Mouse (Mus musculus) stomach, embryonic 15.5 days (tissue): ENCODE results near the gene Col5a3. TPM values are rescaled to one million over a fixed set of nuclear protein-coding genes. Genes with fewer than 3 reads are reported as not detected.

Experiments
- ATAC-seq: fragments of 200-750 bp; cut with Nextera tagmentation; 2 replicates; pipeline ENCODE4 v1.8.0; 2017; ENCODE audit warnings: low read depth, moderate number of reproducible peaks, moderate TSS enrichment; ENCODE audit not compliant: insufficient read depth, low FRiP score
- H3K27ac ChIP-seq: fragments of 300-500 bp; sonication (generic); 2 replicates; pipeline ENCODE4 v1.5.1; 2015; ENCODE audit warnings: mild to moderate bottlenecking, inconsistent platforms
- H3K27me3 ChIP-seq: fragments of 300-500 bp; sonication (generic); replicated peaks from 2 replicates; pipeline ENCODE4 v1.6.1; 2015; ENCODE audit warnings: inconsistent platforms
- H3K36me3 ChIP-seq: fragments of 300-500 bp; sonication (generic); 2 replicates; pipeline ENCODE4 v1.6.1; 2015; ENCODE audit warnings: inconsistent platforms
- H3K4me1 ChIP-seq: fragments of 300-500 bp; sonication (generic); 2 replicates; pipeline ENCODE4 v1.6.1; 2015; ENCODE audit warnings: inconsistent platforms
- H3K4me2 ChIP-seq: fragments of 300-500 bp; sonication (generic); 2 replicates; pipeline ENCODE4 v1.6.1; 2015; ENCODE audit warnings: mild to moderate bottlenecking, inconsistent platforms
- H3K4me3 ChIP-seq: fragments of 300-500 bp; sonication (generic); replicated peaks from 2 replicates; pipeline ENCODE4 v1.5.1; 2015; ENCODE audit warnings: inconsistent platforms
- H3K9ac ChIP-seq: fragments of 300-500 bp; sonication (generic); 2 replicates; pipeline ENCODE4 v1.6.1; 2015; ENCODE audit warnings: inconsistent platforms
- H3K9me3 ChIP-seq: fragments of 300-500 bp; sonication (generic); 2 replicates; pipeline ENCODE4 v1.6.1; 2016; ENCODE audit warnings: inconsistent platforms
- WGBS: fragments of 180-500 bp; shearing (Covaris S2); methylation state at CpG from one replicate; pipeline ENCODE4 v1.1.7; 2015; 5-methylcytosine and 5-hydroxymethylcytosine counted together
- polyA plus RNA-seq: library from polyadenylated mRNA; unstranded; fragments of >200 nt; fragmentation: Nextera tagmentation; extraction: Ambion mirVana; gene quantifications from 2 replicates; pipeline ENCODE4 v1.2.1, GENCODE M21; 2015

Gene Col5a3
- polyA plus RNA-seq, 1 experiment from 2014 or later = 3.5 TPM

- 65% methylated on average over 13 of the region's 13 CpGs for WGBS
- peak; percentile 58; the same call in 1 of the 2 replicates for ATAC-seq
- no peak overlapping the region for H3K9ac ChIP-seq
- H3K4me2 ChIP-seq = no peak overlapping the region
- H3K4me1 ChIP-seq = no peaks in the 10 kb centered on the region
- no peak overlapping the region for H3K27ac ChIP-seq
- H3K36me3 ChIP-seq = no peaks in the 10 kb centered on the region
- H3K9me3 ChIP-seq = no peaks in the 10 kb centered on the region
- H3K27me3 ChIP-seq = no peaks in the 10 kb centered on the region
- no peak overlapping the region for H3K4me3 ChIP-seq
These were observed 10.4 kb downstream of the Col5a3 start for GRCm38 (mm10) chr9:20804266-20805158.

DNA sequence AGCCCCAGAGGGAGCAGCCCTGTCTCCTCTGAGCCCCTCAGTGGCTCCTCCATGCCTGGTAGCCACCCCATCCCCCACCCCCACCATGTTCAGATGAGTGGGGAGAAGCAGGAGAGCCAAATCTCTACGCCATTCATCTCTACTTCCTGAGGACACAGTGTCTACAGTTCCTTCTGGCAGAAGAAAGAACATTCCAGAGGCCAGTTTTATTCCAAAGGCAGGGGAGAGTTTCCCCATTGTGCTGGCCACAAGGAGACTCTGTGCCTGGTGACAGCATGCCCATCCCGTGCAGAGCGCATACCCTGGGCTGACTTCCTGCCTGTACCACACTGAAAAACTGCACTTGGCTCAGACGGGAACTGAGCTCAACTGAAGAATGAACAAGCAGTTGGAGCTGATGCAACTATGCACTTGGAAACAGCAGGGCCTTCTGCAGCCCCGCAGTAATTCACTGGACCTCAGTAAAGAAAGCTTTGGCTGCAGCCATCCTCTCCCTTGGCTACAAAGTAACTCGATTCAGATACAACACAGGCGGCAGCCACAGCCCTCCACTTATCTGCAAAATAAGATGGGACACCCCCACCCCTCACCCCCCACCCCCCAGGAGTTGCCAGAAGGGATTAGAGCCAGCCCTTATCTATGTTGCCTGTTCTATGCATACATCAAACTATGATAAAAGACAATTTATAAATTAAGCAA, 20.6 kb downstream of the Col5a3 start:
- WGBS = 15% methylated on average over 7 of the region's 7 CpGs
- ATAC-seq = peak; percentile 53; the same call in 1 of the 2 replicates
- no peak overlapping the region for H3K9ac ChIP-seq

DNA sequence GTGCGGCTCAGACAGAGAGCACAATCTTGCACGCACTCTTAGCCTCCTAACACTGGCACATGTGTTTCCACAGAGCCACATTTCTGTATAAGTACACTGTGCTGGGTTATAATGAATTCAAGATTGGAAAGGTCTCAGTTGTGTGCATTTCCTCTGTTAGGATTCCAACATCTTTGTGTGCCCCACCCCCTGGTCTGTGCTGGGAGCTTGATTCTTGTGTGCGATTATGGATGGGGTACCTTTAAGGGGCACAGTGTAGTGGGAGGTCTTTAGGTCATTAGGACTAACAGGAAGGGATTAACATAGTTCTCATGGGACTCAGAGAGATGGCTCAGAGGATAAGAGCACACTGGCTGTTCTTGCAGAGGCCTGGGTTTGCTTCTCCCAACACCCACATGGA, 24.5 kb downstream of the Col5a3 start:
- no peak for ATAC-seq
- no peaks in the 10 kb centered on the region for H3K36me3 ChIP-seq
- no peak overlapping the region for H3K4me3 ChIP-seq
- H3K27ac ChIP-seq = no peak overlapping the region
- no peaks in the 10 kb centered on the region for H3K9me3 ChIP-seq
- peaks cover 4% of the 10 kb centered on the region; the same call in 1 of the 2 replicates for H3K4me1 ChIP-seq
- 50% methylated on average over 3 of the region's 3 CpGs for WGBS
- no peak overlapping the region for H3K9ac ChIP-seq
- H3K27me3 ChIP-seq = no peaks in the 10 kb centered on the region
- H3K4me2 ChIP-seq = no peak overlapping the region

More for the DNA sequence above, 20.6 kb downstream of the Col5a3 start:
- no peaks in the 10 kb centered on the region for H3K27me3 ChIP-seq
- no peaks in the 10 kb centered on the region for H3K9me3 ChIP-seq
- H3K4me2 ChIP-seq = no peak overlapping the region
- H3K4me3 ChIP-seq = no peak overlapping the region
- H3K4me1 ChIP-seq = peaks cover 4% of the 10 kb centered on the region; the same call in 1 of the 2 replicates
- H3K36me3 ChIP-seq = no peaks in the 10 kb centered on the region
- peak overlapping the region; percentile 63 for H3K27ac ChIP-seq

DNA sequence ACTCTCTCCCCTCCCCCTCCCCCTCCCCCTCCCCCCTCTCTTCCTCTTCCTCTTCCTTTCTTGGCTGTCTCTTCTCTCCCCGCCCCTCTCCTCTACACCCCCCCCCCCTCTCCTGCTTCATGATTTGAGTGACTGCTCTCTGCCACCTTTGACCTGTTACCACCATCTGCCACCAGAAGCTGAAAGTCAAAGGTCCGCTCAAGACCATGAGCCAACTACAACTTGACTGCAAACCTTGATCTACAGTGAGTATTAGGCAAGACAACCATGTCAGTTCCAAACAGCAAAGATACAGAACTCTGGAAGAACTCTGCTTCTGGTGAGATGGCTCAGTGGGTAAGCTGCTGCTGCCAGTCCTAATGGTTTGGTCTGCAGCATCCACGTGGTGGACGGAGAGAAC, 25.2 kb downstream of the Col5a3 start:
- Histone ChIP-seq H3K4me3 (no peak overlapping the region), H3K36me3 (no peaks in the 10 kb centered on the region), H3K9me3 (no peaks in the 10 kb centered on the region), H3K27me3 (no peaks in the 10 kb centered on the region), H3K4me1 (peaks cover 4% of the 10 kb centered on the region; the same call in 1 of the 2 replicates), H3K27ac (no peak overlapping the region), H3K9ac (no peak overlapping the region), H3K4me2 (no peak overlapping the region)
- 76% methylated on average over 3 of the region's 4 CpGs for WGBS
- no peak for ATAC-seq

DNA sequence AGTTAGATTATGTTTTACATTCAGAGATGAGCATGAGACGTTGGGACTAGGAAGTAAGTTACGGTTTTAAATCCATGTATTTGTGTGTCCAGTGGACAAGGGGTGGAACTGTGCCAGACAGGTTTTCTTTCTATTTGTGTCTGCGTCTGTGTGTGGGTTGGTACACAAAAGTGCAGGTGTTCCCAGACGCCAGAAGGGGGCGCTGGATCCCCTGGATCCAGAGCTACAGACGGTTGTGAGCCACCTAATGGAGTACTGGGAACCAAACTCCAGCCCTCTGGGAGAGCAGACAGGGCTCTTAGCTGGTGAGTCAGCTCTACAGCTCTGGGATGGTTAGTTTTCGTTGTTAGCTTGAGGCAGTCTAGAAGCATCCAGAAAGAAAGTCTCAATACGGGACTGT, 26.9 kb downstream of the Col5a3 start:
- no peak overlapping the region for H3K4me2 ChIP-seq
- no peaks in the 10 kb centered on the region for H3K4me1 ChIP-seq
- no peaks in the 10 kb centered on the region for H3K9me3 ChIP-seq
- WGBS = 77% methylated on average over 8 of the region's 8 CpGs
- no peak for ATAC-seq
- no peak overlapping the region for H3K27ac ChIP-seq
- H3K9ac ChIP-seq = no peak overlapping the region
- H3K27me3 ChIP-seq = no peaks in the 10 kb centered on the region
- H3K36me3 ChIP-seq = no peaks in the 10 kb centered on the region
- no peak overlapping the region for H3K4me3 ChIP-seq

- Histone ChIP-seq H3K27me3 (no peaks in the 10 kb centered on the region), H3K4me2 (no peak overlapping the region), H3K4me3 (no peak overlapping the region), H3K36me3 (no peaks in the 10 kb centered on the region), H3K9me3 (no peaks in the 10 kb centered on the region), H3K9ac (no peak overlapping the region), H3K27ac (no peak overlapping the region), H3K4me1 (no peaks in the 10 kb centered on the region)
- WGBS = 43% methylated on average over 6 of the region's 6 CpGs
- no peak for ATAC-seq
These were observed 29.8 kb downstream of the Col5a3 start for GRCm38 (mm10) chr9:20785055-20785454.

- H3K4me2 ChIP-seq = no peak overlapping the region
- no peaks in the 10 kb centered on the region for H3K36me3 ChIP-seq
- no peak overlapping the region for H3K9ac ChIP-seq
- H3K4me1 ChIP-seq = no peaks in the 10 kb centered on the region
- no peak overlapping the region for H3K27ac ChIP-seq
- no peaks in the 10 kb centered on the region for H3K27me3 ChIP-seq
- ATAC-seq = no peak
- H3K9me3 ChIP-seq = no peaks in the 10 kb centered on the region
- no peak overlapping the region for H3K4me3 ChIP-seq
- 70% methylated on average over 3 of the region's 3 CpGs for WGBS
These were observed 33.6 kb downstream of the Col5a3 start for GRCm38 (mm10) chr9:20781286-20781685.

DNA sequence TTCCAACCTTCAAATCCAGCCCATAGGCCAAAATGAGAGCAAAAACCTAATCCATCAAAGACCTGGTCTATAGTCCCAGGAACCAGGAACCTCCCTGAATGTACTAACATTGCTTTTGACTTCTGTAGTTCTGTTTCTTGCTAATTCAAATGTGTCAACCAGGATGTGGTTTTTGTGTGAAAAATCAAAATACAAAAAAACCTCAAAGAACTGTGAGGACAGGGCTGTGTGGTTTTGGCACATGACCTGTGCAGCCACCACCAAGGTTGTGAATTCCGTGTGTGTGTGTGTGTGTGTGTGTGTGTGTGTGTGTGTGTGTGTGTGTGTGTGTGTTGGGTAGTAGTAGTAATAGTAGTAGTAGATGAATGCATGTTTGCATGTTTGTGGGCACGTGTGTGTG, 49.6 kb downstream of the Col5a3 start:
- no peak overlapping the region for H3K4me2 ChIP-seq
- no peaks in the 10 kb centered on the region for H3K36me3 ChIP-seq
- H3K4me3 ChIP-seq = no peak overlapping the region
- no peak for ATAC-seq
- H3K4me1 ChIP-seq = 0 out of 2 replicates have a peak, but pooled peaks cover 5% of the 10 kb centered on the region
- whole genome bisulfite sequencing = 87% methylated on average over 2 of the region's 2 CpGs
- no peak overlapping the region for H3K9ac ChIP-seq
- H3K27ac ChIP-seq = no peak overlapping the region
- no peaks in the 10 kb centered on the region for H3K9me3 ChIP-seq
- H3K27me3 ChIP-seq = no peaks in the 10 kb centered on the region

GRCm38 (mm10) chr9:20763099-20763498, 51.8 kb downstream of the Col5a3 start:
- H3K27me3 ChIP-seq = no peaks in the 10 kb centered on the region
- no peak for ATAC-seq
- no peak overlapping the region for H3K4me2 ChIP-seq
- H3K9ac ChIP-seq = no peak overlapping the region
- H3K4me1 ChIP-seq = 0 out of 2 replicates have a peak, but pooled peaks cover 5% of the 10 kb centered on the region
- no peak overlapping the region for H3K4me3 ChIP-seq
- H3K27ac ChIP-seq = no peak overlapping the region
- no peaks in the 10 kb centered on the region for H3K36me3 ChIP-seq
- no peaks in the 10 kb centered on the region for H3K9me3 ChIP-seq
- 79% methylated on average over 1 of the region's 1 CpGs for WGBS

- Histone ChIP-seq H3K9ac (no peak overlapping the region), H3K27ac (no peak overlapping the region), H3K4me2 (no peak overlapping the region), H3K36me3 (no peaks in the 10 kb centered on the region), H3K9me3 (no peaks in the 10 kb centered on the region), H3K4me3 (no peak overlapping the region), H3K27me3 (no peaks in the 10 kb centered on the region), H3K4me1 (0 out of 2 replicates have a peak, but pooled peaks cover 5% of the 10 kb centered on the region)
- WGBS = 52% methylated on average over 7 of the region's 7 CpGs
- no peak for ATAC-seq
These were observed 52.5 kb downstream of the Col5a3 start for GRCm38 (mm10) chr9:20762197-20762961.

DNA sequence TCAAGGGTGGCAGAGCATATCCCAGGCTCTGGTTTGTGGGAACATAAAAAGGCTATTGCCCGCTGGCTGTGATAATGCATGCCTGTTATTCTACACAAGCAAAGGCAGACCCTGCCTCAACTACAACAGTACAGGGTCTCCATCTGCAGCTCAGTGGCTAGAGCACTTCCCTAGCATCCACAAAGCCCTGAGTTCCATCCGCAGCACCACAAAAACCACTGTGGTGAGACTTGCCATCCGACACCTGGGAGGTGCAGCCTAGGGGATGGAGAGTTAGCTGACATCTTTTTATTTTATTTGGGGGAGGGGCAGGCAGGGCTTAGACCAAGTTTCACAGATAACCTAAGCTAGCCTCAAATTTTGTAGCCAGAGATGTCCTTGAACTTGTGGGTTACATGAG, 53.5 kb downstream of the Col5a3 start:
- Histone ChIP-seq H3K27ac (no peak overlapping the region), H3K9me3 (no peaks in the 10 kb centered on the region), H3K9ac (no peak overlapping the region), H3K27me3 (no peaks in the 10 kb centered on the region), H3K4me2 (no peak overlapping the region), H3K36me3 (no peaks in the 10 kb centered on the region), H3K4me3 (no peak overlapping the region), H3K4me1 (0 out of 2 replicates have a peak, but pooled peaks cover 5% of the 10 kb centered on the region)
- WGBS = 73% methylated on average over 3 of the region's 3 CpGs
- ATAC-seq = no peak
